ENCODE assay signal across 8 mouse cellular contexts in genomic region chr9:122311051-122311760, GRCm38 (mm10). TPM values are rescaled to one million over a fixed set of nuclear protein-coding genes. Genes with fewer than 3 reads are reported as not detected.
A peak's percentile ranks its signal among the peaks of the same experiment; 100 is the strongest.
DNase-seq lines count a peak whose midpoint lies in the region; ATAC-seq and TF ChIP-seq lines count a peak whose summit lies in the region.

No protein-coding gene starts in this region.

- peak overlapping the region; percentile 60 for H3K4me2 ChIP-seq in forebrain, embryonic 16.5 days (ENCODE audit: low read length)
- peak overlapping the region; percentile 66 for H3K4me2 ChIP-seq in kidney, embryonic 16.5 days (replicated peaks; ENCODE audit: low read depth, low read length)
- peak overlapping the region; percentile 56 for H3K4me2 ChIP-seq in midbrain, embryonic 12.5 days (replicated peaks)

- no peak for TF ChIP-seq CTCF in cerebellum, adult 2 months (IDR thresholded peaks at IDR 0.05; ENCODE audit: borderline replicate concordance, insufficient read depth, low read depth, low read length)

- 72% methylated on average over 7 of the region's 7 CpGs for WGBS in forebrain, embryonic 16.5 days
- WGBS in kidney, embryonic 16.5 days = 68% methylated on average over 7 of the region's 7 CpGs
- 77% methylated on average over 7 of the region's 7 CpGs for WGBS in midbrain, embryonic 12.5 days
- 69% methylated on average over 7 of the region's 7 CpGs for WGBS in cerebellum, adult 2 months

- no peak for ATAC-seq in forebrain, embryonic 16.5 days
- ATAC-seq in kidney, embryonic 16.5 days (ENCODE audit: low FRiP score, low TSS enrichment) = peak; percentile 52
- ATAC-seq in midbrain, embryonic 12.5 days (ENCODE audit: low FRiP score, low read depth) = peak; percentile 41; the same call in 1 of the 2 replicates

- no peak for TF ChIP-seq POLR2A in cerebellum, adult 2 months (IDR thresholded peaks at IDR 0.05; ENCODE audit: borderline replicate concordance, insufficient read depth, low read length)

- no peaks in the 10 kb centered on the region for H3K9me3 ChIP-seq in forebrain, embryonic 16.5 days (ENCODE audit: control insufficient read depth, low read length)
- no peaks in the 10 kb centered on the region for H3K9me3 ChIP-seq in kidney, embryonic 16.5 days (ENCODE audit: low read length)
- H3K9me3 ChIP-seq in midbrain, embryonic 12.5 days = no peaks in the 10 kb centered on the region

- H3K4me1 ChIP-seq in forebrain, embryonic 16.5 days (replicated peaks; ENCODE audit: control insufficient read depth, insufficient read depth, low read length) = peaks cover 10% of the 10 kb centered on the region; the same call in 1 of the 2 replicates
- peaks cover 4% of the 10 kb centered on the region; the same call in 1 of the 2 replicates for H3K4me1 ChIP-seq in kidney, embryonic 16.5 days (ENCODE audit: insufficient read depth, low read length)
- 0 out of 2 replicates have a peak, but pooled peaks cover 6% of the 10 kb centered on the region for H3K4me1 ChIP-seq in midbrain, embryonic 12.5 days
- no peaks in the 10 kb centered on the region for H3K4me1 ChIP-seq in cerebellum, adult 2 months (ENCODE audit: control insufficient read depth, insufficient read depth, low read length)

- no peaks in the 10 kb centered on the region for H3K36me3 ChIP-seq in forebrain, embryonic 16.5 days (ENCODE audit: control insufficient read depth, insufficient read depth)
- H3K36me3 ChIP-seq in kidney, embryonic 16.5 days (ENCODE audit: insufficient read depth, low read length) = no peaks in the 10 kb centered on the region
- no peaks in the 10 kb centered on the region for H3K36me3 ChIP-seq in midbrain, embryonic 12.5 days

- peak overlapping the region; percentile 71 for H3K27ac ChIP-seq in forebrain, embryonic 16.5 days (ENCODE audit: low read length)
- H3K27ac ChIP-seq in kidney, embryonic 16.5 days (ENCODE audit: low read length) = no peak overlapping the region
- no peak overlapping the region for H3K27ac ChIP-seq in midbrain, embryonic 12.5 days (replicated peaks)
- H3K27ac ChIP-seq in cerebellum, adult 2 months (ENCODE audit: insufficient read depth, low read length) = no peak overlapping the region

- H3K9ac ChIP-seq in forebrain, embryonic 16.5 days (replicated peaks; ENCODE audit: low read depth, low read length) = peak overlapping the region; percentile 57
- H3K9ac ChIP-seq in kidney, embryonic 16.5 days (replicated peaks; ENCODE audit: low read length) = peak overlapping the region; percentile 80
- peak overlapping the region; percentile 40; the same call in 1 of the 2 replicates for H3K9ac ChIP-seq in midbrain, embryonic 12.5 days (replicated peaks)

- H3K27me3 ChIP-seq in forebrain, embryonic 16.5 days (replicated peaks; ENCODE audit: control insufficient read depth, insufficient read depth, low read length) = no peaks in the 10 kb centered on the region
- no peaks in the 10 kb centered on the region for H3K27me3 ChIP-seq in kidney, embryonic 16.5 days (ENCODE audit: insufficient read depth, low read length)
- no peaks in the 10 kb centered on the region for H3K27me3 ChIP-seq in midbrain, embryonic 12.5 days
- no peaks in the 10 kb centered on the region for H3K27me3 ChIP-seq in cerebellum, adult 2 months (ENCODE audit: control insufficient read depth, insufficient read depth, low read length)

- peak overlapping the region; percentile 50 for H3K4me3 ChIP-seq in forebrain, embryonic 16.5 days (replicated peaks; ENCODE audit: low read length)
- peak overlapping the region; percentile 59 for H3K4me3 ChIP-seq in kidney, embryonic 16.5 days (ENCODE audit: low read length)
- H3K4me3 ChIP-seq in midbrain, embryonic 12.5 days = peak overlapping the region; percentile 40
- no peak overlapping the region for H3K4me3 ChIP-seq in cerebellum, adult 2 months (replicated peaks; ENCODE audit: insufficient read depth, low read depth, low read length)

- peak; percentile 17 for DNase-seq in urinary bladder, postnatal 14 days (ENCODE audit: low spot score)
- no peak for DNase-seq in urinary bladder, postnatal 10 days (ENCODE audit: low spot score)
- no peak for DNase-seq in cerebellum, postnatal 36 days
- DNase-seq in cerebellum, adult 18-20 months = no peak
- no peak for DNase-seq in cerebellum, adult 2 months

RNA-seq across cellular contexts. Expression of gene Ano10, which starts 17.0 kb away (rescaled TPM):
- 34.9 and 35.0 TPM in 2 replicates for polyA plus RNA-seq in forebrain, embryonic 16.5 days (2015; fragmentation: Nextera tagmentation; extraction: Ambion mirVana)
- polyA plus RNA-seq in kidney, embryonic 16.5 days (2015; fragmentation: Nextera tagmentation; extraction: Ambion mirVana) = 39.2 and 39.6 TPM in 2 replicates
- 42.4 and 44.7 TPM in 2 replicates for polyA plus RNA-seq in midbrain, embryonic 12.5 days (2016; fragmentation: Nextera tagmentation; extraction: Ambion mirVana)
- 29.7 and 31.3 TPM in 2 replicates for polyA plus RNA-seq in cerebellum, adult 2 months (2012; rRNA removed)

RNA-seq across cellular contexts. Expression of gene Abhd5, which starts 40.2 kb away (rescaled TPM):
- 23.0 and 27.4 TPM in 2 replicates for polyA plus RNA-seq in forebrain, embryonic 16.5 days (2015; fragmentation: Nextera tagmentation; extraction: Ambion mirVana)
- polyA plus RNA-seq in kidney, embryonic 16.5 days (2015; fragmentation: Nextera tagmentation; extraction: Ambion mirVana) = 23.6 and 25.0 TPM in 2 replicates
- polyA plus RNA-seq in midbrain, embryonic 12.5 days (2016; fragmentation: Nextera tagmentation; extraction: Ambion mirVana) = 17.8 and 19.5 TPM in 2 replicates
- polyA plus RNA-seq in cerebellum, adult 2 months (2012; rRNA removed) = 23.8 and 24.1 TPM in 2 replicates
